Mouse (Mus musculus) ES-E14 (cell line): ENCODE data around the gene Carm1.

Source experiments
- CHD2 ChIP-seq: IDR thresholded peaks from 2 replicates; pipeline ENCODE4 v1.6.1; 2014; ENCODE audit warnings: mild to moderate bottlenecking, low read depth, low read length, inconsistent platforms
- HCFC1 ChIP-seq: IDR thresholded peaks from 2 replicates; pipeline ENCODE4 v1.6.1; 2012; ENCODE audit warnings: low read length, inconsistent platforms, borderline replicate concordance; ENCODE audit not compliant: insufficient read depth
- MAFK ChIP-seq: IDR thresholded peaks from 2 replicates; pipeline ENCODE4 v1.6.1; 2014; ENCODE audit warnings: mild to moderate bottlenecking, low read depth, low read length, inconsistent platforms; ENCODE audit not compliant: insufficient read depth
- ZC3H11A ChIP-seq: IDR thresholded peaks from 2 replicates; pipeline ENCODE4 v1.6.1; 2012; ENCODE audit warnings: low read depth, mild to moderate bottlenecking, inconsistent platforms, low read length, borderline replicate concordance
- ZNF384 ChIP-seq: IDR thresholded peaks from 2 replicates; pipeline ENCODE4 v1.6.1; 2012; ENCODE audit warnings: low read depth, low read length, inconsistent platforms

- no peak for TF ChIP-seq HCFC1
- TF ChIP-seq CHD2, result no peak
- TF ChIP-seq MAFK, result no peak
- no peak for TF ChIP-seq ZNF384
- no peak for TF ChIP-seq ZC3H11A
These were observed 20.4 kb downstream of the Carm1 start for GRCm38 (mm10) chr9:21567051-21567450.
